Mouse (Mus musculus): ENCODE data around the gene Aacs.

Aacs gene

GRCm38 (mm10) chr5:125534611-125535324 lies 59.2 kb downstream of the Aacs start:
- no peak for DNase-seq (ENCODE audit: low spot score in 2 of 2)

DNA sequence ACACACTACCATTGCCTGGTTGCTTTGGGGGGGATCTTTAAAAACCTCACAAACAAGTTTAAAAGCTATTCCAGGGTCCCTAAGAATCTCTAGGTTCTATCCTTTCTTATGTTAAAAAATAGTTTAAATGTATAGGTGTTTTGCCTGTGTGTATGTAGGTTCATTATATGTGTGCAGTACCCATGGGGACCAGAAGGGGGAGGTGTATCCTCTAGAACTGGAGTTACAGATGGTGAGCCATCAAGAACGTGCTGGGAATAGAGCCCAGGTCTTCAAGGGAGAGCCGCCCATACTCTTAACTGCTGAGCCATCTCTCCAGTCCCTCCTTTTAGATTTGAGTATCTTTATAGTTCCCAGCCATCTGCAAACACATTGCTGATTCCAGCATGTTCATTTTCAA lies 69.5 kb downstream of the Aacs start:
- no peak for DNase-seq (ENCODE audit: low spot score in 2 of 2)

- no peak for DNase-seq (ENCODE audit: low spot score in 2 of 2)
Observed at GRCm38 (mm10) chr5:125546293-125546692, 70.7 kb downstream of the Aacs start.

DNA sequence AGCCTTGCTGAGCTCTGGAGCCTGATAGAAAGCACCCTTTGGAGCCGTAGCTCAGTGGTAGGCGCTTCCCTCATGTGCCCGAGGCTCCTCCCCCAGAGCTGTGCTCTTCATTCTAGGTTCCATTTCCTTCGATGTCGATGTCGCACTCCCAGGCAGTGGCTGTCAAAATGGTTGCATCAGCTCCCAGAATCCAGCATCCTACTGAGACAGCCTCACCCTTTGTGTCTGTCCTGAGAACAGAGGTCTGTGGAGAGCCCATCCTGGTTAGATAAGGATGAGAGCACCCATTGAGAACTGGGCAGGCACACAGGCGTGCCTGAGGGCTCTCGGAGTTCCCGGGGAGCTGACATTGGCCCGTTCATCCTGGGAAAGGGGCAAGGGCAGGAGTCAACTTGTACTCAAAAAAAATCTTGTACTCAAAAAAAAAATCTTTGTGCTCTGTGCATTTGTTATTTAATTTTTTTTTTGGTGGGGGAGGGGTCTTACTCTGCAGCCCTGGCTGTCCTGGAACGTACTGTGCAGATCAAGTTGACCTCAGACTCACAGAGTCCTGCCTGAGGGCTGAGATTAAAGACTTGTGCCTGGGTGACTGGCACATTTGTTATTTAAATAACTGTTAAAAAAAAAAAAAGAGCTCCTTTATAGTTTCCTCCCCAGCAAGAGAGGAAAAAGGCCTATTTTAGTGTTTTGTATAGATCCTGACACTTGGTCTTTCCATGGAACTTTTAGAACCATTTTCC lies 74.3 kb downstream of the Aacs start:
- no peak for DNase-seq (ENCODE audit: low spot score in 2 of 2)

DNA sequence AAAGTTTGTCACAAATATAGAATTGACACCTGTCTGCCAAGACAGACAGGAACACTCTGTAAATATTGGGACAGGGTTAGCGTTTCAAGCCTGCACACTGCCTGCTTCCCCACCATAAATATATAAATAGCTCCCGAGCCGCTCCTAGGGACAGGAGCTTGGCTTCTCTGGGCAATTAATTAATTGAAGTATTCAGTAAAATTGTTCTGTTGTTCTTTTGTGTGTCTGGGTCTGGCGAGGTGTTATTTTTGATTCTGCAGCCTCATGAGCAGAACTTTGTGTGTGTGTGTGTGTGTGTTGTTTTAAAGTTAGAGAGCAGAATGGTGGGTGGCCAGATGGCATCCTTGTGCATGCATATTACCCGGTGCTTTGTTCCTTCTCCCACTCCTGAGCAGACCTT lies 80.1 kb downstream of the Aacs start:
- no peak for DNase-seq (ENCODE audit: low spot score in 2 of 2)

- no peak for DNase-seq (ENCODE audit: low spot score in 2 of 2)
Observed at GRCm38 (mm10) chr5:125563492-125563891, 87.9 kb downstream of the Aacs start.

GRCm38 (mm10) chr5:125565725-125566124 lies 90.1 kb downstream of the Aacs start:
- no peak for DNase-seq (ENCODE audit: low spot score in 2 of 2)
